Mouse (Mus musculus) testis, adult 2 months (tissue): ENCODE results near the gene Gm18596. TPM values are rescaled to one million over a fixed set of nuclear protein-coding genes. Genes with fewer than 3 reads are reported as not detected.
A peak's percentile ranks its signal among the peaks of the same experiment; 100 is the strongest.
"Not testable (repeated sequence)": the region's sequence is repeated elsewhere in the genome, so short reads cannot be mapped to it uniquely, and the experiment has no call there.

Experiments used
- H3K27ac ChIP-seq: fragments of 200-500 bp; 2 replicates; pipeline ENCODE4 v1.5.1; 2012; ENCODE audit warnings: low read depth, low read length; ENCODE audit not compliant: control insufficient read depth, insufficient read depth
- H3K27me3 ChIP-seq: fragments of 200-500 bp; 2 replicates; pipeline ENCODE4 v1.6.1; 2012; ENCODE audit warnings: mild to moderate bottlenecking, low read length, moderate library complexity; ENCODE audit not compliant: control insufficient read depth, insufficient read depth
- H3K36me3 ChIP-seq: fragments of 200-500 bp; 2 replicates; pipeline ENCODE4 v1.6.1; 2012; ENCODE audit warnings: mild to moderate bottlenecking, low read length; ENCODE audit not compliant: control insufficient read depth, insufficient read depth
- H3K4me1 ChIP-seq: fragments of 200-500 bp; 2 replicates; pipeline ENCODE4 v1.6.1; 2012; ENCODE audit warnings: low read length; ENCODE audit not compliant: control insufficient read depth, insufficient read depth
- H3K4me3 ChIP-seq: fragments of 200-500 bp; 2 replicates; pipeline ENCODE4 v1.5.1; 2012; ENCODE audit warnings: low read depth, mild to moderate bottlenecking, low read length, moderate library complexity, mixed read lengths; ENCODE audit not compliant: control insufficient read depth
- CTCF ChIP-seq: fragments of 200-500 bp; IDR thresholded peaks from 2 replicates; pipeline ENCODE4 v1.5.1; 2012; ENCODE audit warnings: low read depth, mild to moderate bottlenecking, inconsistent platforms, low read length, moderate library complexity; ENCODE audit not compliant: control insufficient read depth, insufficient read depth, insufficient replicate concordance
- POLR2A ChIP-seq: fragments of 200-500 bp; IDR thresholded peaks from 2 replicates; pipeline ENCODE4 v1.6.1; 2012; ENCODE audit warnings: low read depth, mild to moderate bottlenecking, inconsistent platforms, low read length, moderate library complexity; ENCODE audit not compliant: control insufficient read depth
- polyA plus RNA-seq: library from polyadenylated mRNA; depleted of rRNA; stranded (reverse); fragments of >200 nt; gene quantifications from 2 replicates; pipeline ENCODE4 v1.2.3, GENCODE M21; 2012

The Gm18596 gene
- polyA plus RNA-seq, 1 experiment, result not detected

DNA sequence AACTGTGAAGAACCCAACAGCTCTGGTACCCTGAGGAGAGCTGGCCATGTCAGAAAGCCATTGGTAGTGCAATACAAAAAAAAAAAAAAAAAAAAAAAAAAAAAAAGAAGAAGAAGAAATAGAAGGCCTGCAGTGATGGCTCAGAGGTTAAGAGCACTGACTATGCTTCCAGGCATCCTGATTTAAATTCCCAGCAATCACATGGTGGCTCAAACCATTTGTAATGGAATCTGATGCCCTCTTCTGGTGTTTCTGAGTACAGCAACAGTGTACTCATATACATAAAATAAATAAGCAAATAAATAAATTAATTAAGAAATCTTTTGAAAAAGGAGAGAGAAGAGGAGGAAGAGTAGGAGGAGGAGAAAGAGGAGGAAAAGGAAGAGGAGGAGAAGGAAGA lies 11.0 kb upstream of the Gm18596 start:
- Histone ChIP-seq H3K27ac (no peak overlapping the region), H3K4me1 (no peaks in the 10 kb centered on the region), H3K27me3 (no peaks in the 10 kb centered on the region), H3K36me3 (no peaks in the 10 kb centered on the region), H3K4me3 (no peak overlapping the region)
- no peak for TF ChIP-seq CTCF
- no peak for TF ChIP-seq POLR2A

DNA sequence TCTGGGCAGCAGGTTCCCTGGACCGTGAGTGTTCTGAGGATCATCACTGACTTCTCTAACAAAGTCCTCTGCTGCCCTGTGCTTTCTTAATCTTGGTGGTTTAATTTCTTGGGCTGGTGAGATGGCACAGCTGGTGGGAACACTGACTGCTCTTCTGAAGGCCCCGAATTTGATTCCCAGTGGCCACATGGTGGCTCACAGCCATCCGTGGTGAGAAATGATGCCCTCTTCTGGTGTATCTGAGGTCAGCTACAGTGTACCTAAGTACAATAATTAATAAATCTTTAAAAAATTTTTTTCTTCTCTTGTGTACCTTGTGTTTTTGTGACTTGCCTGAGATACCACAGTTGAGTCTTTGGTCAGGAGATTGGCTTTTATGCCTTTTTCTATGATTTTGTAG lies 9.9 kb upstream of the Gm18596 start:
- not testable (repeated sequence) for H3K36me3 ChIP-seq, H3K4me3 ChIP-seq, H3K27me3 ChIP-seq

DNA sequence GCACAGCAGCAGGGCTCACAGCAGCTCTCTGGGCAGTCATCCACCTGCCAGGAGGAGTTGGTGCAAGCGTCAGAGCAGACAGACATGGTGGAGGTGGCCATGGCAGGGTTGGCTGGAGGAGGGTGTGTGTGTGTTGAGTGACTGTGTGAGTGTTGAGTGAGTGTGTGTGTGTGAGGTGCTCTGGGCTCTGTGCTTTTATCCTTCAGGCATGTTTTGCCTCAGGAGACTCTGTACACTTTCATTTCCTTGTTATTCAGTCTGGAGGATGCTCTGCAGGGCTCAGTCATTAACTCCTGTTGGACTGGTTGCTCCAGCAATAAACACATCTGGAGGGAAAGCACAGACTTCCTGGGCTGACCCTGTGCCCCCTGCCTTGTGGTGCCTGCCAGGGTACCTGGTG lies 8.8 kb upstream of the Gm18596 start, which contains the start of gene Gm9736:
Gene Gm9736 (minus strand): TSS at position 101 of the 400 bp plus-strand sequence.
- H3K4me3 ChIP-seq, H3K36me3 ChIP-seq: not testable (repeated sequence)

More for the DNA sequence above, 9.9 kb upstream of the Gm18596 start:
- H3K27ac ChIP-seq, H3K4me1 ChIP-seq: not testable (repeated sequence)

DNA sequence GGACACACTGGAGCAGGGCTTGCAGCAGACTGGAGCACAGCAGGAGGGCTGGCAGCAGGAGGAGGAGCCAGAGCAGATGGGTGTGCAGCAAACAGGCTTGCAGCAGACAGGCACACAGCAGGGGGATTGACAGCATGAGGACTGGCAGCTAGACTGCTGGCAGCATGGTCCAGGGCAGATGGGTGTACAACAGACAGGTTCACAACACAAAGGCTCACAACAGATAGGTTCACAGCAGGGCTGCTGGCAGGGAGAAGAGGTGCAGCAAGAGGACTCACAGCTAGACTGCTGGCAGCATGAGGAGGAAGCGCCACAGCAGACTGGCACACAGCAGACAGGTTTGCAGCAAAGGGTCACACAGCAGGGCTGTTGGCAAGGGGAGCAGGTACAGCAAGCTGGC lies 8.2 kb upstream of the Gm18596 start:
- H3K4me3 ChIP-seq, H3K27me3 ChIP-seq, H3K4me1 ChIP-seq, H3K27ac ChIP-seq, H3K36me3 ChIP-seq: not testable (repeated sequence)

More for the DNA sequence above, 8.8 kb upstream of the Gm18596 start, which contains the start of gene Gm9736:
- H3K4me1 ChIP-seq, H3K27ac ChIP-seq, H3K27me3 ChIP-seq: not testable (repeated sequence)

GRCm38 (mm10) chr10:77738929-77739328 lies 3.5 kb downstream of the Gm18596 start:
- Histone ChIP-seq H3K27me3 (no peaks in the 10 kb centered on the region), H3K27ac (no peak overlapping the region), H3K4me1 (no peaks in the 10 kb centered on the region), H3K36me3 (no peaks in the 10 kb centered on the region), H3K4me3 (no peak overlapping the region)
- TF ChIP-seq POLR2A, result no peak
- no peak for TF ChIP-seq CTCF

- no peak overlapping the region for H3K4me3 ChIP-seq
- H3K27me3 ChIP-seq, result no peaks in the 10 kb centered on the region
- TF ChIP-seq POLR2A (no peak), CTCF (no peak)
- no peaks in the 10 kb centered on the region for H3K4me1 ChIP-seq
- no peak overlapping the region for H3K27ac ChIP-seq
- no peaks in the 10 kb centered on the region for H3K36me3 ChIP-seq
Measured at GRCm38 (mm10) chr10:77735928-77736327, 6.5 kb downstream of the Gm18596 start.

GRCm38 (mm10) chr10:77729241-77729640 lies 13.2 kb downstream of the Gm18596 start:
- no peaks in the 10 kb centered on the region for H3K27me3 ChIP-seq
- H3K27ac ChIP-seq, result no peak overlapping the region
- H3K4me3 ChIP-seq, result no peak overlapping the region
- TF ChIP-seq POLR2A, result no peak
- TF ChIP-seq CTCF, result peak; percentile 88
- no peaks in the 10 kb centered on the region for H3K36me3 ChIP-seq
- no peaks in the 10 kb centered on the region for H3K4me1 ChIP-seq

- Histone ChIP-seq H3K36me3 (no peaks in the 10 kb centered on the region), H3K27ac (no peak overlapping the region), H3K4me3 (no peak overlapping the region), H3K4me1 (no peaks in the 10 kb centered on the region), H3K27me3 (no peaks in the 10 kb centered on the region)
- no peak for TF ChIP-seq CTCF
- no peak for TF ChIP-seq POLR2A
Measured at GRCm38 (mm10) chr10:77728280-77728679, 14.2 kb downstream of the Gm18596 start.
